Mouse (Mus musculus) cerebellum, adult 2 months (tissue): ENCODE data around the gene Fbxl20. TPM values are rescaled to one million over a fixed set of nuclear protein-coding genes. Genes with fewer than 3 reads are reported as not detected.

Source experiments
- DNase-seq, 2 experiments: peaks; one replicate each; pipeline ENCODE4 v3.0.0; 2021
- H3K27ac ChIP-seq: fragments of 200-500 bp; 2 replicates; pipeline ENCODE4 v1.5.1; 2012; ENCODE audit warnings: low read length, control low read depth, inconsistent platforms; ENCODE audit not compliant: insufficient read depth
- H3K27me3 ChIP-seq: fragments of 200-500 bp; 2 replicates; pipeline ENCODE4 v1.6.1; 2012; ENCODE audit warnings: inconsistent platforms, mild to moderate bottlenecking, low read length, moderate library complexity; ENCODE audit not compliant: control insufficient read depth, insufficient read depth
- H3K4me1 ChIP-seq: fragments of 200-500 bp; 2 replicates; pipeline ENCODE4 v1.6.1; 2011; ENCODE audit warnings: low read length; ENCODE audit not compliant: control insufficient read depth, insufficient read depth
- H3K4me3 ChIP-seq: fragments of 200-500 bp; replicated peaks from 2 replicates; pipeline ENCODE3; 2011; ENCODE audit warnings: mild to moderate bottlenecking, low read depth, low read length, control low read depth; ENCODE audit not compliant: insufficient read depth
- CTCF ChIP-seq: fragments of 200-500 bp; IDR thresholded peaks from 2 replicates; pipeline ENCODE4 v1.5.1; 2011; ENCODE audit warnings: low read depth, mild to moderate bottlenecking, control low read depth, low read length, moderate library complexity, borderline replicate concordance; ENCODE audit not compliant: insufficient read depth
- POLR2A ChIP-seq: fragments of 200-500 bp; IDR thresholded peaks from 2 replicates; pipeline ENCODE4 v1.6.1; 2011; ENCODE audit warnings: low read length, control low read depth, borderline replicate concordance; ENCODE audit not compliant: insufficient read depth
- WGBS: fragments of 180-500 bp; shearing (Covaris S2); methylation state at CpG from one replicate; pipeline ENCODE4 v1.1.7; 2018; 5-methylcytosine and 5-hydroxymethylcytosine counted together
- polyA plus RNA-seq: library from polyadenylated mRNA; depleted of rRNA; stranded (reverse); fragments of >200 nt; gene quantifications from 2 replicates; pipeline ENCODE4 v1.2.3, GENCODE M21; 2012

Fbxl20 gene
- polyA plus RNA-seq, 1 experiment, result 23.0 TPM

DNA sequence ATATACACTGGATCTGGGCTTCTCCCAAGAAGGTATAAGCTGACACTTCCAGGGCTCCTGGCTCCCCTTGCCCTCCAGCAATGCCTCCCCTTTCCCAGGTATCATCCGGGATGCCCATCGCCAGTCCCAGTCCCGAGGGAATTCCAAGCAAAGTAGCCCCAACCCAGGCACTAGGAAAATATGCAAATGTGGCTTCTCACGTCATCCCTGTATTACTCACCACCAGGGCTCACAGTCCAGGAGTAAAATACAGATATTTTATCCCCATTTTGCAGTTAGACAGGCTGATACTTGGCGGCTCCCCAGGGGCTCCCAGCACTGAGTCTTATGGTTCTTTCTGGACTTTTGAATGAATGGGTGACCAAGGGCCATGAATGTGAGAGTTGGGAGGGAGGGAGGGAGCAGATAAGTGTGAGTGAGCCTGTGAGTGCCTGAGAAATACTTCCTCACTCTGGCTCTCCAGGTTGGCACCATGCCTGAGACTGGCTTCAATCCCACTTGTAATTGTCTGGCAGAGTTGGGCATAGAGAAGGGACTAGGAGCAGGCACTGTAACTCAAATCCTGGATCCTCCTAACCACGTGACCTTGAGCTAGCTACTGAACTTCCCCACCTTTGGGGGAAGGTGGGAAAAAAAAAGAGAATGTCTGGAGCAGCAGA, 88.2 kb downstream of the Fbxl20 start:
- TF ChIP-seq CTCF, result no peak
- TF ChIP-seq POLR2A, result no peak
- H3K27me3 ChIP-seq, result no peaks in the 10 kb centered on the region
- 52% methylated on average over 6 of the region's 6 CpGs for WGBS
- H3K4me1 ChIP-seq, result no peaks in the 10 kb centered on the region
- peak in 1 of 2 experiments; percentile 52 for DNase-seq
- no peak overlapping the region for H3K27ac ChIP-seq
- H3K4me3 ChIP-seq, result no peak overlapping the region

DNA sequence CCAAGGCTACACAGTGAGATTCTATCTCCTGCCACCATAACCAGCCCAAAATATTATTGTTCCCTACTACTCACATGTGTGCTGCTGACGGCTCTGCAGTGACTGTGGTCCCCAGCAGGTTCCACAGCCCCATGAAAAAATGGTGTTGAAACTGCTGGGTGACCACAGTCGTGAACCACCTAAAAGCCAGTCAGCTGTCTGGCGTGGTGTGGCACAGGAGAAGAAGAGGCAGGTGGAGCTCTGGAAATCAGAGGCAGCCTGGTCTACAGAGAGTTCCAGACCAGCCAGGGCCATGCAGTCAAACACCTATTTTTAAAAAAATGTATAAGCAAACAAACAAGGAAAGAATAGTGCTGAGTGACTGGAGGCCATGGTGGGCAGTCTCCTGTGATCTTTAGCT, 88.8 kb downstream of the Fbxl20 start:
- Histone ChIP-seq H3K4me3 (no peak overlapping the region), H3K27me3 (no peaks in the 10 kb centered on the region), H3K27ac (no peak overlapping the region), H3K4me1 (no peaks in the 10 kb centered on the region)
- 89% methylated on average over 3 of the region's 3 CpGs for WGBS
- TF ChIP-seq CTCF, result no peak
- no peak for TF ChIP-seq POLR2A
- no peak for DNase-seq

DNA sequence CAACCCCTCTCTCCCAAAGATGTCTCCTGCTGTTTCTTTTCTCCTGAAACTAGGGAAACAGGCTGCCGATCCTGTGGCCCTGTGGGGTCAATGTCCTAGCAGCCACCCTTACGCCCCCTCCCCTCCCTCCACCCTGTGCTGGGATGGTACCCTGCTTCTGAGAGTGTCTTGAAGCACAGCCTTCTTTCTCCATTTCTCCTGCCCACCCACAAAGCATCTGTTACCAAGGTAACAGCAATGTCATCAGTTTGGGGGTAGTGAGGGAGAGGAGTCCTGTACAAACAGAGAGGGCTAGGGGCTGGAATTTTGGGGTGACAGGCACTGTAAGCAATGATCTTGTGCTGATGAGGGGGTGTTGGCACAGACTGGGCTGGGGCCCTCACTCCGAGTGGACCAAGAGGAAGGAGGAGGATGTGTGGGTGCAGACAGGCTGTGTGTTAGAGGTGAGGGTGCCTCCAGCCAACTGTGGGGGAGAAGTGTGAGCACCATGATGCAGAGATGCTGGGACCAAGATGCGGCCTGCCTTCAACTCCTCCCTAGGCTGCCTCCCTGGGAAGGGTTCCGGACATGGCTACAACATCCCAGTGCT, 90.0 kb downstream of the Fbxl20 start:
- TF ChIP-seq CTCF (no peak), POLR2A (no peak)
- no peak for DNase-seq
- Histone ChIP-seq H3K4me1 (no peaks in the 10 kb centered on the region), H3K4me3 (no peak overlapping the region), H3K27ac (no peak overlapping the region), H3K27me3 (no peaks in the 10 kb centered on the region)
- 80% methylated on average over 5 of the region's 5 CpGs for WGBS

DNA sequence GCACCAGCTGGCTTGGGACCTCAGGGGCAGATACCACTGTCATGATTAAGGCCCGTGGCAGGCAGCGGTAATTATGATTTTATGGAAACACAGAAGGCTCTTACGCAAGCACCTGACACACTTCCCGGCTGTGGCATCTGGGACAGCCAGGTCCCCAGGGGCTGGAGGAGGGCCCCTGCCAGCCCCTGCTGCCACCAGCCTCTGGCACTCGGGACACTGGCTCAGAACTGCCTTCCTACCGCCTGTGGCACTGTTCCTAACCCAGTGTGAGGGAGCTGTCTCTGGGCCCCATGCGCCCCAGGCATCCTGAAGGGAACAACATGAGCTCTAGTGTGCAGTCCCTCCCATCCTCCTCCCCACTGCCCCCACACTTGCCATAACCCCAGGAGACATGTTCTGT, 90.5 kb downstream of the Fbxl20 start:
- Histone ChIP-seq H3K27ac (no peak overlapping the region), H3K27me3 (no peaks in the 10 kb centered on the region)
- no peak for TF ChIP-seq CTCF
- no peak for TF ChIP-seq POLR2A

DNA sequence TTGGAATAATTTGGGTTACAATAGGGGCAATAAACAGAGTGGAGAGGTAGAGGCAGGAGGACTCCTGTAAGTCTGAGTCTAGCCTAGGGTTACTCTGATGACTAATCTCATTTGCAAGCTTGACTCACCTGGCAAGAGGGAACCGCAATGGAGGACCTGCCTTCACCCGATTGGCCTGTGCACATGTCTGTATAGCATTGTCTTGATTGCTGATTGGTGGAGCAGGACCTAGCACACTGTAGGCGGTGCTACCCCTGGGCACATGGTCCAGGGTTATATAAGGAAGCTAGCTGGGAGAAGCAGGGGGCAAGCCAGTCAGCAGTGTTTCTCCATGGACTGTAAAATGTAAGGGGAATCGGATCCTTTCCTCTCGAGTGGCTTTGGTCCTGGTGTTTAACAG, 92.2 kb downstream of the Fbxl20 start:
- 63% methylated on average over 5 of the region's 5 CpGs for WGBS
- H3K27me3 ChIP-seq, result no peaks in the 10 kb centered on the region
- DNase-seq, result peak in 1 of 2 experiments; percentile 58
- TF ChIP-seq CTCF (no peak), POLR2A (no peak)
- no peak overlapping the region for H3K4me3 ChIP-seq
- no peak overlapping the region for H3K27ac ChIP-seq
- no peaks in the 10 kb centered on the region for H3K4me1 ChIP-seq

More for the DNA sequence above, 90.5 kb downstream of the Fbxl20 start:
- H3K4me1 ChIP-seq, result no peaks in the 10 kb centered on the region
- no peak overlapping the region for H3K4me3 ChIP-seq
- 37% methylated on average over 7 of the region's 7 CpGs for WGBS
- peak in 1 of 2 experiments; percentile 45 for DNase-seq

DNA sequence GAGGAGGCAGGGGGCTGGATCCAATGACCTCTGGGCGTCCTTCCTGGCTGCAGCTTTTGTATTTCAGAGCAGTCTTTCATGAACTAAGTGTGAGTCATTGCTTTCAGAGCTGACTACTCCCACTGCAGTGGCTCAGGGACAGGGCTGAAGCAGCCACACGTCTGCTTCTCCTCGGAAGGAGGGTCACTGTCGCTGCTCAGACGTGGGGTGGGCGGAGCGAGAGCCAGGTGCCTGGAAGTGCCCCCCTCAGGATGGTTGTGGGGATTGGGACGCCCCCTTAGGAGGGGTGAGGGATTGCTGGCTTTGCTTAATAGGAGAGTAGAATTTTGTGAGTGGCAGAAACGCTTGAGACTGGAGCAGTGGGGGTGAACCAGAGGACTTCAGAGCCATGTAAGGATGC, 92.7 kb downstream of the Fbxl20 start:
- Histone ChIP-seq H3K4me1 (no peaks in the 10 kb centered on the region), H3K4me3 (no peak overlapping the region), H3K27ac (no peak overlapping the region), H3K27me3 (no peaks in the 10 kb centered on the region)
- no peak for DNase-seq
- TF ChIP-seq CTCF, result no peak
- TF ChIP-seq POLR2A, result no peak
- 42% methylated on average over 9 of the region's 9 CpGs for WGBS

DNA sequence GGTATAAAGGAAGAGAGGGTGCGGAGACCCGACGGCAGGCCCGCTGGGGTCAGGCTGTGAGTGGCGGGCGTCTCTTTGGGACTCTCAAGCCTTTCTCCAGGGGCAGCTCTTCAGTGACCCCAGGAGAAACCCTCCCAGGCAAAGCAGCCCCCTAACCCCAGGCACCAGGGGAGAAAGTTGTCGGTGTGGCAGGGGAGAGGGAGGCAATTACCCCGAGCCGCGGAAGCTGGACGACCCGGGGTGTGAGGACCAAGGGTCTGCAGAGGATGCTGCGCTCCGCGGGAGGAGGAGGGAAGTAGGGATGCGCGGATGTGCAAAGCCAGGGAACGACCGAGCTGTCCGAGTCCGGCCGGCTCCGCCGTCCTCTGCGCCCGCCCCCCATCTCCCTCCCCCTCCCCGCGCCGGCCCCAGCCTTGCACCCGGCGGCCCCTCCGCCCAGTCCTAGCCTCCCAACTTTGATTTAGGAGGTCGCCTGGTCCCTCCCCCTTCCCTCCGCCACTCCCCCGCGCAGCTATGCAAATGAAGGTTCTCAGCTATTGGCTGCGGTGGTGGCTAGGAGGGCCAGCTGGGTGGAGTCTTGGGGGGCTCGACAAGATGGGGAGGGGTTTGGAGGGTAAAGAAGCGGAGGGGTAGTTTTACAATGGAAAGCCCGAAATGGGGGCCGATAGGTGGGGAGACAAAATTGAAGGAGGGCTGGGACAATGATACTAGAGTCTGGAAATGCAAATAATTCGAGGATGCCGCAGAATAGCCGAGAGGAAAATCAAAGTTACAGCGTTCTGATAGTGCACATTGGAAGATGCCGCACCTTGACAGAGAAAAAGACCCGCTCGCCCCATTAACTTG, 97.0 kb downstream of the Fbxl20 start, which contains the start of gene Stac2:
TSS of gene Stac2 (minus strand) at position 474 of the 846 bp plus-strand sequence.
- 3% methylated on average over 46 of the region's 48 CpGs for WGBS
- H3K4me1 ChIP-seq, result peaks cover 6% of the 10 kb centered on the region; the same call in 1 of the 2 replicates
- H3K4me3 ChIP-seq, result peak within 1 kb of the TSS; percentile 51
- DNase-seq, result peak; percentile 69 to 76
- TF ChIP-seq CTCF, result no peak
- no peak for TF ChIP-seq POLR2A
- H3K27ac ChIP-seq, result no peak within 1 kb of the TSS
- no peaks in the 10 kb centered on the region; the same call in 1 of the 2 replicates for H3K27me3 ChIP-seq
